ENCODE assay signal across 23 mouse cellular contexts in genomic region chr1:67026927-67027511, GRCm38 (mm10). TPM values are rescaled to one million over a fixed set of nuclear protein-coding genes. Genes with fewer than 3 reads are reported as not detected.
DNase-seq lines count a peak whose midpoint lies in the region; ATAC-seq and TF ChIP-seq lines count a peak whose summit lies in the region.
"Had no signal": no experiment of that assay in that cellular context is flagged by ENCODE, and none has a peak within 500 bp of the region (broad histone marks: within the 10 kb centered on the region; RNA-seq: fewer than 3 reads in every experiment).

No protein-coding gene starts in this region.

- H3K27me3 ChIP-seq in heart, postnatal 0 days (ENCODE audit: control insufficient read depth, insufficient read depth, low read length) = no peaks in the 10 kb centered on the region
- no peaks in the 10 kb centered on the region for H3K27me3 ChIP-seq in lung, embryonic 16.5 days (ENCODE audit: control insufficient read depth, insufficient read depth, low read depth, low read length)
- H3K27me3 ChIP-seq: embryonic facial prominence, embryonic 13.5 days; forebrain, embryonic 12.5 days; hindbrain, embryonic 12.5 days; liver, embryonic 13.5 days; midbrain, embryonic 12.5 days; neural tube, embryonic 15.5 days had no signal

- no peak overlapping the region for H3K9ac ChIP-seq in heart, postnatal 0 days (replicated peaks; ENCODE audit: low read depth, low read length)
- H3K9ac ChIP-seq in lung, embryonic 16.5 days (ENCODE audit: low read length) = no peak overlapping the region
- H3K9ac ChIP-seq: embryonic facial prominence, embryonic 13.5 days; forebrain, embryonic 12.5 days; hindbrain, embryonic 12.5 days; liver, embryonic 13.5 days; midbrain, embryonic 12.5 days; neural tube, embryonic 15.5 days had no signal

- peak; percentile 47 for ATAC-seq in heart, postnatal 0 days (ENCODE audit: insufficient read depth, low read depth)
- ATAC-seq in lung, embryonic 16.5 days (ENCODE audit: low read depth) = peak; percentile 75
- ATAC-seq in megakaryocyte progenitor cell, adult 5-6 weeks (replicated peaks; ENCODE audit: poor library complexity) = no peak
- ATAC-seq: intestine, postnatal 0 days had no signal

- H3K36me3 ChIP-seq in heart, postnatal 0 days (replicated peaks; ENCODE audit: control insufficient read depth, insufficient read depth, low read length) = peaks cover 48% of the 10 kb centered on the region
- H3K36me3 ChIP-seq in lung, embryonic 16.5 days (ENCODE audit: control insufficient read depth, insufficient read depth, low read length) = peaks cover 16% of the 10 kb centered on the region

- no peaks in the 10 kb centered on the region for H3K4me1 ChIP-seq in heart, postnatal 0 days (ENCODE audit: control insufficient read depth, insufficient read depth)
- no peaks in the 10 kb centered on the region for H3K4me1 ChIP-seq in lung, embryonic 16.5 days (replicated peaks; ENCODE audit: control insufficient read depth, insufficient read depth, low read length)
- H3K4me1 ChIP-seq: embryonic facial prominence, embryonic 13.5 days; hindbrain, embryonic 12.5 days; limb, embryonic 10.5 days; liver, embryonic 13.5 days; midbrain, embryonic 12.5 days; neural tube, embryonic 15.5 days had no signal

- no peak for TF ChIP-seq EP300 in heart, postnatal 0 days (IDR thresholded peaks at IDR 0.05; ENCODE audit: low read depth)

- DNase-seq in heart, postnatal 0 days (ENCODE audit: low spot score) = no peak
- no peak for DNase-seq in heart, adult 11 months
- DNase-seq in kidney, postnatal 4 days = peak; percentile 16 to 17
- no peak for DNase-seq in kidney, adult 11 months
- no peak for DNase-seq in lung, adult 18-20 months
- DNase-seq: adrenal gland, postnatal 25 days; cerebellum, adult 8-10 months; cerebellum, postnatal 36 days; embryo, embryonic 11 days; liver, embryonic 13.5 days; right cerebral cortex, adult 18-20 months; right cerebral cortex, postnatal 4 days had no signal

- no peak overlapping the region for H3K4me3 ChIP-seq in heart, postnatal 0 days (ENCODE audit: low read depth, low read length)
- H3K4me3 ChIP-seq in lung, embryonic 16.5 days (ENCODE audit: low read length) = no peak overlapping the region
- H3K4me3 ChIP-seq: embryonic facial prominence, embryonic 13.5 days; erythroblast, embryonic 14.5 days; forebrain, embryonic 12.5 days; hindbrain, embryonic 12.5 days; layer of hippocampus, adult 2 months; limb, embryonic 10.5 days; liver, embryonic 13.5 days; midbrain, embryonic 12.5 days; neural tube, embryonic 15.5 days had no signal

- 63% methylated on average over 6 of the region's 6 CpGs for WGBS in heart, postnatal 0 days
- WGBS in lung, embryonic 16.5 days = 74% methylated on average over 6 of the region's 6 CpGs

- H3K27ac ChIP-seq in heart, postnatal 0 days (ENCODE audit: low read depth) = no peak overlapping the region
- peak overlapping the region; percentile 27; the same call in 1 of the 2 replicates for H3K27ac ChIP-seq in lung, embryonic 16.5 days (ENCODE audit: low read length)
- H3K27ac ChIP-seq: embryonic facial prominence, embryonic 13.5 days; forebrain, embryonic 12.5 days; hindbrain, embryonic 12.5 days; limb, embryonic 10.5 days; liver, embryonic 13.5 days; midbrain, embryonic 12.5 days; neural tube, embryonic 15.5 days had no signal

- H3K9me3 ChIP-seq in heart, postnatal 0 days (replicated peaks; ENCODE audit: control insufficient read depth, low read length) = no peaks in the 10 kb centered on the region
- no peaks in the 10 kb centered on the region for H3K9me3 ChIP-seq in lung, embryonic 16.5 days (ENCODE audit: control insufficient read depth, low read length)
- H3K9me3 ChIP-seq: embryonic facial prominence, embryonic 13.5 days; forebrain, embryonic 12.5 days; hindbrain, embryonic 12.5 days; limb, embryonic 10.5 days; liver, embryonic 13.5 days; midbrain, embryonic 12.5 days; neural tube, embryonic 15.5 days had no signal

- TF ChIP-seq CTCF in heart, postnatal 0 days (IDR thresholded peaks at IDR 0.05; ENCODE audit: low read depth) = no peak

- H3K4me2 ChIP-seq in heart, postnatal 0 days (ENCODE audit: low read depth, low read length) = no peak overlapping the region
- H3K4me2 ChIP-seq in lung, embryonic 16.5 days (ENCODE audit: low read depth, low read length) = no peak overlapping the region
- H3K4me2 ChIP-seq: embryonic facial prominence, embryonic 13.5 days; forebrain, embryonic 12.5 days; hindbrain, embryonic 12.5 days; liver, embryonic 13.5 days; midbrain, embryonic 12.5 days; neural tube, embryonic 15.5 days had no signal

RNA-seq across cellular contexts. Expression of gene Lancl1, which starts 11.7 kb away (rescaled TPM):
- 33.8 and 81.8 TPM in 2 replicates for total RNA-seq in heart, postnatal 0 days (2014; rRNA removed; ENCODE audit: low replicate concordance)
- 50.5 and 55.7 TPM in 2 replicates for polyA plus RNA-seq in heart, postnatal 0 days (2015; fragmentation: Nextera tagmentation; extraction: Ambion mirVana)
- 102 and 106 TPM in 2 replicates for polyA plus RNA-seq in lung, embryonic 16.5 days (2015; fragmentation: Nextera tagmentation; extraction: Ambion mirVana)
- total RNA-seq in megakaryocyte progenitor cell, adult 5-6 weeks (2015) = 49.9 and 50.4 TPM in 2 replicates
- total RNA-seq in megakaryocyte progenitor cell, adult 5-6 weeks (2017) = 29.6 and 38.9 TPM in 2 replicates

Comparison
In these comparisons a context has a peak if more than half of its experiments do, and no peak if none do; other contexts are left out.
1. DNase-seq: peak in kidney, postnatal 4 days (2 of 2); none in heart, postnatal 0 days (single experiment), heart, adult 11 months (single experiment), kidney, adult 11 months (single experiment) and lung, adult 18-20 months (0 of 2).